20 mouse cellular contexts compared by ENCODE assay signal in the genomic region with DNA sequence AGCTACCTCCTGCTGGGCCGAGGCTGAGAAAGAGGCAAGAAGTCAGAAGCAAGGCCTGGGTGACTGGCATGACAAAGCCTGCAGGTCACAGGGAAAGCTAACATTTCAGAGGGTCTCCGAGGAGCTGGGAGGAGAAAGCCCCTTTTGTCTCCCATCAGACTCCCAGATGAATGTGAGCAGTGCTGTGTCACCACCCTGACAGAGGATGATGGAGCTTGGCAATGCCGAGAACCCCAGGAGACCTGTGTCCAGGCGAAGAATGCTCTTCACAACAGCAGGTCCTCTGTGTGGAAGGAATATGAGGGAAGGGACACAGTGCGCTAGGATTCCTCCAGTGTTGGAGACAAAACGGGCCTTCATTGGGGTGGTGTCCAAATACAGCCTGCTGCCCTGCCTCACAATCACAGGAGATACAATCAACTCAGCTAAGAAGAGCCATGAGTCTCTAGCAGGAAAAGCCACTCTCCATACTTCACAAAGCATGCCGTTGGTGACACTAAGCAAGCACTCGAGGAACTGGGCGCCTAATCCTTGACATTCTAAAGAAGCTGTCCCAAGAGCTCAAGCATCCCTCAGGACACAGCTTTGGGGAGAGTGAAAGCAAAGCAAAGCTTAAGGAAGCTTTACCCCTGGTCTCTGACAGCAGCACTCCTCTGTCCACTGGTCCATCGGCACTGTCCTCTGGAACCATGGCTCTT. TPM values are rescaled to one million over a fixed set of nuclear protein-coding genes. Genes with fewer than 3 reads are reported as not detected.
DNase-seq lines count a peak whose midpoint lies in the region; ATAC-seq and TF ChIP-seq lines count a peak whose summit lies in the region.
"Had no signal": no experiment of that assay in that cellular context is flagged by ENCODE, and none has a peak within 500 bp of the region (broad histone marks: within the 10 kb centered on the region; RNA-seq: fewer than 3 reads in every experiment).

No protein-coding gene starts in this region.

- no peaks in the 10 kb centered on the region for H3K27me3 ChIP-seq in lung, embryonic 14.5 days (ENCODE audit: insufficient read depth, low read length)
- no peaks in the 10 kb centered on the region for H3K27me3 ChIP-seq in hindbrain, embryonic 13.5 days
- H3K27me3 ChIP-seq: forebrain, embryonic 12.5 days; lung, embryonic 15.5 days; stomach, embryonic 15.5 days had no signal

- TF ChIP-seq POLR2A in lung, adult 2 months (IDR thresholded peaks at IDR 0.05; ENCODE audit: borderline replicate concordance, extremely low read depth, low read depth, low read length) = no peak

- 47% methylated on average over 10 of the region's 10 CpGs for WGBS in lung, embryonic 14.5 days
- 61% methylated on average over 10 of the region's 10 CpGs for WGBS in lung, adult 2 months
- WGBS in hindbrain, embryonic 13.5 days = 33% methylated on average over 10 of the region's 10 CpGs

- TF ChIP-seq CTCF in lung, embryonic 14.5 days (IDR thresholded peaks at IDR 0.05; ENCODE audit: low read depth) = no peak
- TF ChIP-seq CTCF in lung, adult 2 months (IDR thresholded peaks at IDR 0.05; ENCODE audit: insufficient read depth, low read length) = no peak

- DNase-seq in lung, embryonic 14.5 days = peak; percentile 16
- DNase-seq in lung, adult 2 months = no peak
- DNase-seq in embryo, embryonic 10.5 days (ENCODE audit: low spot score) = peak; percentile 39
- DNase-seq in lung, postnatal 36 days = peak; percentile 46
- no peak for DNase-seq in urinary bladder, adult 18-20 months (ENCODE audit: low spot score in 2 of 2)
- DNase-seq in kidney, adult 8-10 months = no peak
- no peak for DNase-seq in spleen, postnatal 14 days (ENCODE audit: low spot score in 2 of 2)
- DNase-seq: adrenal gland, postnatal 10 days; B cell, adult 2 months; cerebellum, adult 8-10 months; gastrocnemius, postnatal 36 days; kidney, postnatal 4 days; liver; right cerebral cortex, adult 18-20 months; thymus, adult 2 months had no signal

- no peak overlapping the region for H3K9ac ChIP-seq in lung, embryonic 14.5 days
- no peak overlapping the region for H3K9ac ChIP-seq in hindbrain, embryonic 13.5 days
- H3K9ac ChIP-seq: forebrain, embryonic 12.5 days; lung, embryonic 15.5 days; stomach, embryonic 15.5 days had no signal

- no peaks in the 10 kb centered on the region for H3K9me3 ChIP-seq in lung, embryonic 14.5 days (ENCODE audit: low read depth, low read length)
- no peaks in the 10 kb centered on the region for H3K9me3 ChIP-seq in hindbrain, embryonic 13.5 days
- H3K9me3 ChIP-seq: forebrain, embryonic 12.5 days; lung, embryonic 15.5 days; stomach, embryonic 15.5 days had no signal

- ATAC-seq in lung, embryonic 14.5 days (ENCODE audit: insufficient read depth) = no peak
- ATAC-seq in hindbrain, embryonic 13.5 days (ENCODE audit: low FRiP score) = peak; percentile 43; the same call in 1 of the 2 replicates
- ATAC-seq: inflammation-experienced regulatory T-cells, adult 6 months had no signal

- H3K4me2 ChIP-seq in lung, embryonic 14.5 days = no peak overlapping the region
- H3K4me2 ChIP-seq in hindbrain, embryonic 13.5 days = no peak overlapping the region
- H3K4me2 ChIP-seq: forebrain, embryonic 12.5 days; lung, embryonic 15.5 days; stomach, embryonic 15.5 days had no signal

- no peak overlapping the region for H3K4me3 ChIP-seq in lung, embryonic 14.5 days (ENCODE audit: low read depth, low read length)
- H3K4me3 ChIP-seq in lung, adult 2 months (replicated peaks; ENCODE audit: extremely low read depth, low read depth, low read length) = no peak overlapping the region
- H3K4me3 ChIP-seq in hindbrain, embryonic 13.5 days = no peak overlapping the region
- H3K4me3 ChIP-seq: forebrain, embryonic 12.5 days; lung, embryonic 15.5 days; stomach, embryonic 15.5 days had no signal

- no peaks in the 10 kb centered on the region for H3K4me1 ChIP-seq in lung, embryonic 14.5 days (ENCODE audit: insufficient read depth)
- H3K4me1 ChIP-seq in lung, adult 2 months (ENCODE audit: control insufficient read depth, insufficient read depth, low read length) = peaks cover 6% of the 10 kb centered on the region; the same call in 1 of the 2 replicates
- H3K4me1 ChIP-seq in hindbrain, embryonic 13.5 days (replicated peaks) = peaks cover 23% of the 10 kb centered on the region
- H3K4me1 ChIP-seq: stomach, embryonic 15.5 days had no signal

- peaks cover 36% of the 10 kb centered on the region for H3K36me3 ChIP-seq in lung, embryonic 14.5 days (ENCODE audit: insufficient read depth)
- peaks cover 67% of the 10 kb centered on the region for H3K36me3 ChIP-seq in hindbrain, embryonic 13.5 days

- no peak overlapping the region for H3K27ac ChIP-seq in lung, embryonic 14.5 days (ENCODE audit: low read depth)
- peak overlapping the region; percentile 55; the same call in 1 of the 2 replicates for H3K27ac ChIP-seq in hindbrain, embryonic 13.5 days
- H3K27ac ChIP-seq: forebrain, embryonic 12.5 days; stomach, embryonic 15.5 days had no signal

RNA-seq across cellular contexts. Expression of a gene that starts 27.1 kb away (rescaled TPM):
- 0.05 and 0.39 TPM in 2 replicates for polyA plus RNA-seq in lung, embryonic 14.5 days (2014; fragmentation: Nextera tagmentation; extraction: Ambion mirVana)
- 0.02 and 0.05 TPM in 2 replicates for polyA plus RNA-seq in lung, adult 2 months (2012; rRNA removed)
- polyA plus RNA-seq in hindbrain, embryonic 13.5 days (2015; fragmentation: Nextera tagmentation; extraction: Ambion mirVana) = 0.35 and 0.47 TPM in 2 replicates
- polyA plus RNA-seq: inflammation-experienced regulatory T-cells, adult 6 months; lung, embryonic 15.5 days had no signal

Comparison
In these comparisons a context has a peak if more than half of its experiments do, and no peak if none do; other contexts are left out.
1. DNase-seq: peak in lung, embryonic 14.5 days (single experiment), embryo, embryonic 10.5 days (single experiment) and lung, postnatal 36 days (single experiment); none in lung, adult 2 months (single experiment), urinary bladder, adult 18-20 months (0 of 2), kidney, adult 8-10 months (0 of 2) and spleen, postnatal 14 days (0 of 2).